ENCODE assay signal across 9 mouse cellular contexts in genomic region chr11:93098933-93099381, GRCm38 (mm10). TPM values are rescaled to one million over a fixed set of nuclear protein-coding genes. Genes with fewer than 3 reads are reported as not detected.
DNase-seq lines count a peak whose midpoint lies in the region; ATAC-seq and TF ChIP-seq lines count a peak whose summit lies in the region.
"Had no signal": no experiment of that assay in that cellular context is flagged by ENCODE, and none has a peak within 500 bp of the region (broad histone marks: within the 10 kb centered on the region; RNA-seq: fewer than 3 reads in every experiment).

No protein-coding gene starts in this region.

- no peak for TF ChIP-seq POLR2A in ES-Bruce4 (IDR thresholded peaks at IDR 0.05; ENCODE audit: insufficient read depth, low read length)

- H3K27me3 ChIP-seq in ES-Bruce4 (ENCODE audit: control insufficient read depth, insufficient read depth, low read length, poor library complexity, severe bottlenecking) = peaks cover 19% of the 10 kb centered on the region
- peaks cover 38% of the 10 kb centered on the region for H3K27me3 ChIP-seq in embryonic facial prominence, embryonic 11.5 days (ENCODE audit: control insufficient read depth, insufficient read depth, low read length)
- H3K27me3 ChIP-seq in intestine, postnatal 0 days (replicated peaks; ENCODE audit: control insufficient read depth, insufficient read depth, low read length) = peaks cover 43% of the 10 kb centered on the region
- no peaks in the 10 kb centered on the region for H3K27me3 ChIP-seq in midbrain, postnatal 0 days (ENCODE audit: insufficient read depth, low read length)

- TF ChIP-seq EP300 in ES-Bruce4 (IDR thresholded peaks at IDR 0.05; ENCODE audit: insufficient read depth, low read depth, low read length) = no peak

- H3K9me3 ChIP-seq in ES-Bruce4 (replicated peaks; ENCODE audit: control insufficient read depth, insufficient read depth, low read length, poor library complexity, severe bottlenecking) = no peaks in the 10 kb centered on the region
- no peaks in the 10 kb centered on the region for H3K9me3 ChIP-seq in embryonic facial prominence, embryonic 11.5 days (replicated peaks; ENCODE audit: control insufficient read depth, low read length)
- H3K9me3 ChIP-seq in intestine, postnatal 0 days (ENCODE audit: control insufficient read depth) = no peaks in the 10 kb centered on the region
- H3K9me3 ChIP-seq in midbrain, postnatal 0 days (ENCODE audit: low read length) = no peaks in the 10 kb centered on the region

- H3K4me1 ChIP-seq in ES-Bruce4 (ENCODE audit: control insufficient read depth, insufficient read depth, low read length) = no peaks in the 10 kb centered on the region
- peaks cover 5% of the 10 kb centered on the region for H3K4me1 ChIP-seq in embryonic facial prominence, embryonic 11.5 days (ENCODE audit: control insufficient read depth, insufficient read depth, low read length)
- H3K4me1 ChIP-seq in intestine, postnatal 0 days (replicated peaks; ENCODE audit: control insufficient read depth, insufficient read depth, low read length) = no peaks in the 10 kb centered on the region
- no peaks in the 10 kb centered on the region for H3K4me1 ChIP-seq in midbrain, postnatal 0 days (ENCODE audit: insufficient read depth, low read length)

- H3K9ac ChIP-seq in ES-Bruce4 (ENCODE audit: low read depth, poor library complexity, severe bottlenecking) = peak overlapping the region; percentile 21
- H3K9ac ChIP-seq in embryonic facial prominence, embryonic 11.5 days (replicated peaks; ENCODE audit: low read length) = no peak overlapping the region
- no peak overlapping the region for H3K9ac ChIP-seq in intestine, postnatal 0 days (ENCODE audit: low read depth, low read length)
- peak overlapping the region; percentile 76 for H3K9ac ChIP-seq in midbrain, postnatal 0 days (replicated peaks; ENCODE audit: low read length, poor library complexity, severe bottlenecking)

- intact Hi-C loops in gastrocnemius, postnatal 14 days (cut with DNase I; ENCODE audit: low total_unique reads) = no loop called here

- no peak overlapping the region for H3K27ac ChIP-seq in ES-Bruce4 (ENCODE audit: insufficient read depth, low read length)
- no peak overlapping the region for H3K27ac ChIP-seq in embryonic facial prominence, embryonic 11.5 days (replicated peaks; ENCODE audit: low read depth, low read length)
- H3K27ac ChIP-seq in intestine, postnatal 0 days (ENCODE audit: low read depth, low read length) = no peak overlapping the region
- peak overlapping the region; percentile 69 for H3K27ac ChIP-seq in midbrain, postnatal 0 days (ENCODE audit: low read depth, low read length)

- H3K4me2 ChIP-seq in embryonic facial prominence, embryonic 11.5 days (ENCODE audit: low read depth, low read length) = peak overlapping the region; percentile 74
- peak overlapping the region; percentile 63 for H3K4me2 ChIP-seq in intestine, postnatal 0 days (replicated peaks; ENCODE audit: low read depth)
- H3K4me2 ChIP-seq in midbrain, postnatal 0 days (ENCODE audit: low read depth, low read length, poor library complexity, severe bottlenecking) = peak overlapping the region; percentile 91

- ATAC-seq in embryonic facial prominence, embryonic 11.5 days (replicated peaks; ENCODE audit: insufficient number of reproducible peaks, low FRiP score, low TSS enrichment, low read depth) = no peak
- ATAC-seq in intestine, postnatal 0 days = no peak
- peak; percentile 41 for ATAC-seq in midbrain, postnatal 0 days (ENCODE audit: low FRiP score)

- WGBS in embryonic facial prominence, embryonic 11.5 days = 1% methylated on average over 36 of the region's 37 CpGs
- 1% methylated on average over 37 of the region's 37 CpGs for WGBS in intestine, postnatal 0 days
- under 1% methylated on average over 36 of the region's 37 CpGs for WGBS in midbrain, postnatal 0 days

- no peak for TF ChIP-seq CTCF in ES-Bruce4 (IDR thresholded peaks at IDR 0.05; ENCODE audit: low read depth, low read length)
- TF ChIP-seq CTCF in intestine, postnatal 0 days (IDR thresholded peaks at IDR 0.05; ENCODE audit: low read depth) = no peak
- peak; percentile 84 for TF ChIP-seq CTCF in midbrain, postnatal 0 days (IDR thresholded peaks at IDR 0.05)

- H3K36me3 ChIP-seq in ES-Bruce4 (ENCODE audit: control insufficient read depth, insufficient read depth, low read length, poor library complexity, severe bottlenecking) = no peaks in the 10 kb centered on the region
- H3K36me3 ChIP-seq in embryonic facial prominence, embryonic 11.5 days (replicated peaks; ENCODE audit: control insufficient read depth, insufficient read depth, low read depth, low read length) = no peaks in the 10 kb centered on the region
- no peaks in the 10 kb centered on the region for H3K36me3 ChIP-seq in intestine, postnatal 0 days (ENCODE audit: control insufficient read depth, insufficient read depth)
- no peaks in the 10 kb centered on the region for H3K36me3 ChIP-seq in midbrain, postnatal 0 days (ENCODE audit: insufficient read depth, low read length)

- H3K4me3 ChIP-seq in ES-Bruce4 (ENCODE audit: low read depth, low read length) = peak overlapping the region; percentile 45
- peak overlapping the region; percentile 35 for H3K4me3 ChIP-seq in embryonic facial prominence, embryonic 11.5 days (ENCODE audit: low read depth, low read length)
- H3K4me3 ChIP-seq in intestine, postnatal 0 days (ENCODE audit: low read depth, low read length) = peak overlapping the region; percentile 30
- H3K4me3 ChIP-seq in midbrain, postnatal 0 days (ENCODE audit: low read depth, low read length) = peak overlapping the region; percentile 74

- DNase-seq in gastrocnemius, postnatal 10 days = peak; percentile 6
- DNase-seq in gastrocnemius, postnatal 4 days (ENCODE audit: low spot score in 2 of 2) = no peak
- peak; percentile 22 for DNase-seq in embryonic facial prominence, embryonic 11.5 days (ENCODE audit: low spot score)
- peak; percentile 85 for DNase-seq in midbrain, postnatal 0 days (ENCODE audit: low spot score)
- DNase-seq in thymus, postnatal 14 days = no peak
- DNase-seq in gastrocnemius, postnatal 14 days = no peak

RNA-seq across cellular contexts. Expression of gene Car10, which starts 1.1 kb away (rescaled TPM):
- under 1 TPM; 0.33 to 0.41 TPM for total RNA-seq in gastrocnemius, postnatal 10 days (2021)
- total RNA-seq in gastrocnemius, postnatal 4 days (2021) = 1 to 10 TPM in 1 of 2 experiments, under 1 TPM in 1; 0.91 to 1.1 TPM
- 0.20 TPM in 1 of 2 replicates, not detected in the other for polyA plus RNA-seq in ES-Bruce4 (2011; ENCODE audit: insufficient read depth, insufficient read length, low read depth, missing spikeins)
- 0.80 and 1.5 TPM in 2 replicates for polyA plus RNA-seq in embryonic facial prominence, embryonic 11.5 days (2014; fragmentation: Nextera tagmentation; extraction: Ambion mirVana)
- 0.20 and 0.21 TPM in 2 replicates for polyA plus RNA-seq in intestine, postnatal 0 days (2015; fragmentation: Nextera tagmentation; extraction: Ambion mirVana)
- total RNA-seq in midbrain, postnatal 0 days (2014; rRNA removed) = 62.8 and 72.6 TPM in 2 replicates
- 64.1 and 69.6 TPM in 2 replicates for polyA plus RNA-seq in midbrain, postnatal 0 days (2015; fragmentation: Nextera tagmentation; extraction: Ambion mirVana)
- total RNA-seq in gastrocnemius, postnatal 14 days (2021) = under 1 TPM in 1 of 2 experiments, not detected in 1; 0.33 TPM
- polyA plus RNA-seq: C2C12 had no signal

Comparison
In these comparisons a context has a peak if more than half of its experiments do, and no peak if none do; other contexts are left out.
1. DNase-seq: peak in gastrocnemius, postnatal 10 days (single experiment), embryonic facial prominence, embryonic 11.5 days (single experiment) and midbrain, postnatal 0 days (single experiment); none in gastrocnemius, postnatal 4 days (0 of 2), thymus, postnatal 14 days (single experiment) and gastrocnemius, postnatal 14 days (single experiment).
2. H3K9ac ChIP-seq: peak in ES-Bruce4 (single experiment) and midbrain, postnatal 0 days (single experiment); none in embryonic facial prominence, embryonic 11.5 days (single experiment) and intestine, postnatal 0 days (single experiment).
3. RNA of gene Car10, which starts 1.1 kb away (total RNA-seq): 62.8 to 72.6 TPM in midbrain, postnatal 0 days; 0.91 to 1.1 TPM in gastrocnemius, postnatal 4 days, 0.33 to 0.41 TPM in gastrocnemius, postnatal 10 days and 0.33 TPM in gastrocnemius, postnatal 14 days; every median in the first group is over 10 times any median in the second.
4. Peak in every context shown above with its lines, with median percentiles within 50 percentile points of each other: H3K4me3 ChIP-seq and H3K4me2 ChIP-seq.